In the genomic region with DNA sequence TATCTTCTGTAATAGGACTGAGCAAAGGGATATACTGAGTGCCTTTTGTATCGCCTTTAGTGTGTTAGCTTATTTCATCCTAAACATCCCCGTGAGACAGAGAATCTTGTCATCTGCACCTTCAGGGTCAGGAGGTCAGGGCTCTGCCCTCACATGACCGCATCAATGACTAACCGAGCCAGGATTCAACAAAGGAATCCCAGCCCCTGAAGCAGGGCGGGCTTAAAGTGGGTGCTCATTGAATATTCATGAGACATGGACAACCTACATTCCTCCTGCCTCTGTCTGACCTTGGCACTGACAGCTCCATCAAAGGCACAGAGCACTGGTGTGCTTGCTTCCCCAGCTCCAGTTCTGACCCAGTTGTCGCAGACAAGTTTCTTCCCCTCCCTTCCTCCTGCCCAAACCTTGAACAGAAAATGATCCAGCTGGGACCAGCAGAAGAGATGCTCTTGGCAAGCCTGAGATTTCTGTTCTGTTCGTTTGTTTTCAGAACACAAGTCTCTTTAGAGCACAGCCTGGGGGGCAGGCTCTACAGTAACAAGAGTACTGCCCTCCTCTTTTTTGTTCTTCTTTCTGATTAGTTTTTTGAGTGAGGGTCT, we compare ENCODE assay signal across 10 mouse cellular contexts.
DNase-seq lines count a peak whose midpoint lies in the region; ATAC-seq lines count a peak whose summit lies in the region.
"Had no signal": no experiment of that assay in that cellular context is flagged by ENCODE, and none has a peak within 500 bp of the region (broad histone marks: within the 10 kb centered on the region; RNA-seq: fewer than 3 reads in every experiment).

No protein-coding gene starts in this region.

- WGBS in heart, embryonic 12.5 days: 25% methylated on average over 7 of the region's 7 CpGs
- WGBS in neural tube, embryonic 11.5 days: 21% methylated on average over 7 of the region's 7 CpGs
- WGBS in kidney, embryonic 15.5 days: 20% methylated on average over 7 of the region's 7 CpGs

- peaks cover 28% of the 10 kb centered on the region for H3K4me1 ChIP-seq in heart, embryonic 12.5 days (replicated peaks)
- peaks cover 4% of the 10 kb centered on the region for H3K4me1 ChIP-seq in neural tube, embryonic 11.5 days (ENCODE audit: control insufficient read depth, insufficient read depth, low read length)
- peaks cover 21% of the 10 kb centered on the region for H3K4me1 ChIP-seq in kidney, embryonic 15.5 days

- no peak for ATAC-seq in heart, embryonic 12.5 days (ENCODE audit: insufficient number of reproducible peaks, low FRiP score)
- ATAC-seq in neural tube, embryonic 11.5 days (ENCODE audit: insufficient read depth, low FRiP score, low TSS enrichment): 0 out of 2 replicates have a peak, but pooled peaks have one; percentile 52
- ATAC-seq in kidney, embryonic 15.5 days (replicated peaks; ENCODE audit: low FRiP score): 0 out of 2 replicates have a peak, but pooled peaks have one; percentile 12

- H3K9me3 ChIP-seq in heart, embryonic 12.5 days (replicated peaks): no peaks in the 10 kb centered on the region
- no peaks in the 10 kb centered on the region for H3K9me3 ChIP-seq in neural tube, embryonic 11.5 days (ENCODE audit: control insufficient read depth, low read length)
- no peaks in the 10 kb centered on the region for H3K9me3 ChIP-seq in kidney, embryonic 15.5 days (replicated peaks)
- H3K9me3 ChIP-seq: G1E; limb, embryonic 10.5 days had no signal

- H3K36me3 ChIP-seq in heart, embryonic 12.5 days: no peaks in the 10 kb centered on the region
- no peaks in the 10 kb centered on the region for H3K36me3 ChIP-seq in neural tube, embryonic 11.5 days (ENCODE audit: control insufficient read depth, insufficient read depth, low read length)
- no peaks in the 10 kb centered on the region for H3K36me3 ChIP-seq in kidney, embryonic 15.5 days
- H3K36me3 ChIP-seq: limb, embryonic 10.5 days had no signal

- H3K4me3 ChIP-seq in heart, embryonic 12.5 days: no peak overlapping the region
- no peak overlapping the region for H3K4me3 ChIP-seq in neural tube, embryonic 11.5 days (ENCODE audit: low read depth, low read length)
- H3K4me3 ChIP-seq in kidney, embryonic 15.5 days (replicated peaks): no peak overlapping the region
- H3K4me3 ChIP-seq: limb, embryonic 10.5 days had no signal

- H3K27ac ChIP-seq in heart, embryonic 12.5 days (ENCODE audit: poor library complexity, severe bottlenecking): no peak overlapping the region
- peak overlapping the region; percentile 46; the same call in 1 of the 2 replicates for H3K27ac ChIP-seq in neural tube, embryonic 11.5 days (ENCODE audit: low read depth, low read length)
- H3K27ac ChIP-seq in kidney, embryonic 15.5 days: no peak overlapping the region
- H3K27ac ChIP-seq: limb, embryonic 10.5 days had no signal

- H3K9ac ChIP-seq in heart, embryonic 12.5 days: 0 out of 2 replicates have a peak overlapping the region, but pooled peaks have one; percentile 41
- no peak overlapping the region for H3K9ac ChIP-seq in neural tube, embryonic 11.5 days (ENCODE audit: low read length)
- no peak overlapping the region for H3K9ac ChIP-seq in kidney, embryonic 15.5 days

- no peaks in the 10 kb centered on the region for H3K27me3 ChIP-seq in heart, embryonic 12.5 days (replicated peaks)
- no peaks in the 10 kb centered on the region for H3K27me3 ChIP-seq in neural tube, embryonic 11.5 days (ENCODE audit: control insufficient read depth, insufficient read depth, low read length)
- no peaks in the 10 kb centered on the region for H3K27me3 ChIP-seq in kidney, embryonic 15.5 days

- intact Hi-C loops in left cerebral cortex, postnatal 14 days (cut with DNase I): loop anchor here (5.0 kb wide), 1 partner anchor 172 kb away; no protein-coding TSS in a partner anchor

- DNase-seq in heart, adult 11 months: no peak
- DNase-seq in neural tube, embryonic 11.5 days (ENCODE audit: low spot score): no peak
- DNase-seq in neural tube, embryonic 10.5 days (ENCODE audit: extremely low spot score, low spot score): no peak
- DNase-seq in yolk sac, embryonic 10.5 days (ENCODE audit: low spot score): peak; percentile 79
- DNase-seq in cerebellum, adult 9-10 months: no peak
- DNase-seq in left cerebral cortex, postnatal 14 days (ENCODE audit: low spot score in 2 of 2): no peak

- H3K4me2 ChIP-seq in heart, embryonic 12.5 days: no peak overlapping the region
- H3K4me2 ChIP-seq in neural tube, embryonic 11.5 days (ENCODE audit: low read depth): no peak overlapping the region
- H3K4me2 ChIP-seq in kidney, embryonic 15.5 days: no peak overlapping the region
